Mouse (Mus musculus): ENCODE results near the gene Evc2. TPM values are rescaled to one million over a fixed set of nuclear protein-coding genes. Genes with fewer than 3 reads are reported as not detected.

Gene Evc2
- polyA plus RNA-seq, 1 experiment from 2014 or later, result 5.0 TPM

- ATAC-seq (ENCODE audit: low FRiP score, low read depth), result no peak
- no peak overlapping the region for H3K9ac ChIP-seq
- WGBS, result 88% methylated on average over 3 of the region's 3 CpGs
- H3K36me3 ChIP-seq, result no peaks in the 10 kb centered on the region
- no peak overlapping the region for H3K4me2 ChIP-seq
- H3K27me3 ChIP-seq, result no peaks in the 10 kb centered on the region
- H3K9me3 ChIP-seq, result no peaks in the 10 kb centered on the region; the same call in 1 of the 2 replicates
- no peak overlapping the region for H3K27ac ChIP-seq (replicated peaks)
- no peak overlapping the region for H3K4me3 ChIP-seq
- H3K4me1 ChIP-seq (replicated peaks), result no peaks in the 10 kb centered on the region
Observed at GRCm38 (mm10) chr5:37447546-37447945, 109.2 kb downstream of the Evc2 start.

- H3K27ac ChIP-seq (replicated peaks), result no peak overlapping the region
- no peaks in the 10 kb centered on the region for H3K27me3 ChIP-seq
- H3K4me1 ChIP-seq (replicated peaks), result no peaks in the 10 kb centered on the region
- H3K9me3 ChIP-seq, result no peaks in the 10 kb centered on the region
- no peak overlapping the region for H3K4me2 ChIP-seq
- H3K4me3 ChIP-seq, result no peak overlapping the region
- no peak overlapping the region for H3K9ac ChIP-seq
- H3K36me3 ChIP-seq, result peaks cover 16% of the 10 kb centered on the region; the same call in 1 of the 2 replicates
- ATAC-seq (ENCODE audit: low FRiP score, low read depth), result no peak
- WGBS, result 76% methylated on average over 2 of the region's 2 CpGs
Observed at GRCm38 (mm10) chr5:37456590-37456989, 118.3 kb downstream of the Evc2 start.

GRCm38 (mm10) chr5:37457191-37457590, 118.9 kb downstream of the Evc2 start:
- no peaks in the 10 kb centered on the region for H3K27me3 ChIP-seq
- 80% methylated on average over 5 of the region's 5 CpGs for WGBS

GRCm38 (mm10) chr5:37457831-37458230, 119.5 kb downstream of the Evc2 start:
- ATAC-seq (ENCODE audit: low FRiP score, low read depth), result no peak
- Histone ChIP-seq H3K9ac (no peak overlapping the region), H3K4me1 (replicated peaks) (no peaks in the 10 kb centered on the region), H3K27ac (replicated peaks) (no peak overlapping the region), H3K4me2 (no peak overlapping the region), H3K27me3 (no peaks in the 10 kb centered on the region), H3K36me3 (peaks cover 16% of the 10 kb centered on the region; the same call in 1 of the 2 replicates), H3K9me3 (no peaks in the 10 kb centered on the region), H3K4me3 (no peak overlapping the region)
- 91% methylated on average over 2 of the region's 2 CpGs for WGBS

More at GRCm38 (mm10) chr5:37457191-37457590, 118.9 kb downstream of the Evc2 start:
- Histone ChIP-seq H3K9me3 (no peaks in the 10 kb centered on the region), H3K9ac (no peak overlapping the region), H3K27ac (replicated peaks) (no peak overlapping the region), H3K4me3 (no peak overlapping the region), H3K4me1 (replicated peaks) (no peaks in the 10 kb centered on the region), H3K4me2 (no peak overlapping the region), H3K36me3 (peaks cover 16% of the 10 kb centered on the region; the same call in 1 of the 2 replicates)
- no peak for ATAC-seq (ENCODE audit: low FRiP score, low read depth)

- no peak for ATAC-seq (ENCODE audit: low FRiP score, low read depth)
- H3K9me3 ChIP-seq, result no peaks in the 10 kb centered on the region
- 67% methylated on average over 2 of the region's 2 CpGs for WGBS
- no peak overlapping the region for H3K9ac ChIP-seq
- no peak overlapping the region for H3K27ac ChIP-seq (replicated peaks)
- no peaks in the 10 kb centered on the region for H3K27me3 ChIP-seq
- H3K36me3 ChIP-seq, result peaks cover 16% of the 10 kb centered on the region; the same call in 1 of the 2 replicates
- no peaks in the 10 kb centered on the region for H3K4me1 ChIP-seq (replicated peaks)
- H3K4me2 ChIP-seq, result no peak overlapping the region
- no peak overlapping the region for H3K4me3 ChIP-seq
Observed at GRCm38 (mm10) chr5:37458236-37458635, 119.9 kb downstream of the Evc2 start.

- Histone ChIP-seq H3K27me3 (no peaks in the 10 kb centered on the region), H3K9ac (no peak overlapping the region), H3K4me3 (no peak overlapping the region), H3K9me3 (no peaks in the 10 kb centered on the region), H3K36me3 (no peaks in the 10 kb centered on the region), H3K27ac (replicated peaks) (no peak overlapping the region), H3K4me1 (replicated peaks) (no peaks in the 10 kb centered on the region), H3K4me2 (no peak overlapping the region)
- no peak for ATAC-seq (ENCODE audit: low FRiP score, low read depth)
- 90% methylated on average over 10 of the region's 10 CpGs for WGBS
Observed at GRCm38 (mm10) chr5:37465461-37465860, 127.2 kb downstream of the Evc2 start.

- H3K27me3 ChIP-seq, result no peaks in the 10 kb centered on the region
- no peaks in the 10 kb centered on the region for H3K4me1 ChIP-seq (replicated peaks)
- H3K4me2 ChIP-seq, result no peak overlapping the region
- WGBS, result 89% methylated on average over 2 of the region's 2 CpGs
- no peak overlapping the region for H3K9ac ChIP-seq
- H3K36me3 ChIP-seq, result no peaks in the 10 kb centered on the region
- ATAC-seq (ENCODE audit: low FRiP score, low read depth), result no peak
- no peak overlapping the region for H3K4me3 ChIP-seq
- no peak overlapping the region for H3K27ac ChIP-seq (replicated peaks)
- no peaks in the 10 kb centered on the region for H3K9me3 ChIP-seq
Observed at GRCm38 (mm10) chr5:37467646-37468045, 129.3 kb downstream of the Evc2 start.

GRCm38 (mm10) chr5:37469031-37469430, 130.7 kb downstream of the Evc2 start:
- WGBS, result 70% methylated on average over 5 of the region's 5 CpGs
- Histone ChIP-seq H3K4me1 (replicated peaks) (no peaks in the 10 kb centered on the region), H3K4me2 (no peak overlapping the region), H3K27me3 (no peaks in the 10 kb centered on the region), H3K9ac (no peak overlapping the region), H3K36me3 (no peaks in the 10 kb centered on the region), H3K9me3 (no peaks in the 10 kb centered on the region), H3K4me3 (no peak overlapping the region), H3K27ac (replicated peaks) (no peak overlapping the region)
- no peak for ATAC-seq (ENCODE audit: low FRiP score, low read depth)

GRCm38 (mm10) chr5:37471584-37471983, 133.3 kb downstream of the Evc2 start:
- H3K4me3 ChIP-seq, result no peak overlapping the region
- 65% methylated on average over 4 of the region's 4 CpGs for WGBS
- no peak overlapping the region for H3K9ac ChIP-seq
- no peak for ATAC-seq (ENCODE audit: low FRiP score, low read depth)
- no peak overlapping the region for H3K27ac ChIP-seq (replicated peaks)
- no peaks in the 10 kb centered on the region for H3K27me3 ChIP-seq
- H3K4me1 ChIP-seq (replicated peaks), result no peaks in the 10 kb centered on the region
- no peaks in the 10 kb centered on the region for H3K36me3 ChIP-seq
- no peaks in the 10 kb centered on the region for H3K9me3 ChIP-seq
- H3K4me2 ChIP-seq, result no peak overlapping the region

GRCm38 (mm10) chr5:37472025-37472608, 133.8 kb downstream of the Evc2 start:
- H3K9me3 ChIP-seq, result no peaks in the 10 kb centered on the region
- H3K27me3 ChIP-seq, result no peaks in the 10 kb centered on the region
- H3K27ac ChIP-seq (replicated peaks), result peak overlapping the region; percentile 26; the same call in 1 of the 2 replicates
- H3K4me3 ChIP-seq, result no peak overlapping the region
- H3K36me3 ChIP-seq, result no peaks in the 10 kb centered on the region
- no peak overlapping the region for H3K9ac ChIP-seq
- no peak overlapping the region for H3K4me2 ChIP-seq
- ATAC-seq (ENCODE audit: low FRiP score, low read depth), result no peak
- WGBS, result 54% methylated on average over 3 of the region's 3 CpGs
- no peaks in the 10 kb centered on the region for H3K4me1 ChIP-seq (replicated peaks)

Other genes starting within 250 kb of the Evc2 start
- gene Crmp1, start 96.6 kb upstream of the Evc2 start, polyA plus RNA-seq (2015; fragmentation: Nextera tagmentation; extraction: Ambion mirVana), result 784 and 959 TPM in 2 replicates
- gene Evc, start 1.6 kb upstream of the Evc2 start, polyA plus RNA-seq (2015; fragmentation: Nextera tagmentation; extraction: Ambion mirVana), result 5.8 and 6.0 TPM in 2 replicates